Mouse (Mus musculus) NIH3T3 (cell line): ENCODE measurements around the gene Slc30a9.
A peak's percentile ranks its signal among the peaks of the same experiment; 100 is the strongest.

Experiments
- DNase-seq: peaks from one replicate; pipeline ENCODE4 v3.0.0-alpha.2; 2012; ENCODE audit warnings: low read depth

Slc30a9 gene

DNA sequence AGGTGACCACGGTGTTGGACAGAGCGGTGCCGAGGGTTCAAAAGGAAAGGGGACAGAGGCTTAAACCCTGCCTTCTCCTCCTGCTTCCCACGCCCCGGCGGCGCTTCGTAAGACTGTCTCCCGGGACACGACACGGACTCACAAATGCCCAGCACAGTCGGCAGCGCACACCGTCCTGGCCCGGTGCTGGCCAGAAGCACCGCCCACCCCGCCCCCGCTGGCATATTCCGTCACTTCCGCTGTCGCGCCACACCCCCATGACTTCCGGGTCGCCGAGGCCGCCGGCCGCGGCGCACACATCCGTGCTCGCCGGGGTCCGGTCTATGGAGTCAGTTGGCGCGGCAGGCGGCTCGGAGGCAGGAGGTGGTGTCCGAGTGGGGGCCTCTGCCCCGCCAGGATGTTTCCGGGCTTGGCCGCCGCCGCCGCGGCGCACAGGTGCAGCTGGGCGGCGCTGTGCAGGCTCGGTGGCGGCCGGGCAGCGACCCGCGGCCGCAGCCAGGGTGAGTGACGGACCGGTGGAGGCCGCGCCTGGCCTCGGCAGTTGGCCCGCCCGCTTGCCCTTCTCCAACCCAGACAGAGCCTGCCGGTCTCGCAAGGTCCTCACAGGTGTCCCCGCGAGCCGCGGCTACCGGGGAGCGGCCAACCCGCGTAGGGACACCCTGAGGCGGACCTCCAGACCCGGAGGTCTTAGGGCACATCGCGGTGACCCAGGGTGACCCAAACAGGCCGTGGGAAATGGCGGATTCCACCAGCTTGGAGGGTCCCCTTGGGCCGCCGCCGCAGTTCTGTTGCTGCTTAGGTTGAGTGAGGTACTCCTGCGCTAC lies at the start of gene Slc30a9:
Gene Slc30a9, plus strand, starts transcription at position 258 of the 824 bp plus-strand sequence.
- peak; percentile 95 for DNase-seq

- DNase-seq, result no peak
Observed at GRCm38 (mm10) chr5:67258473-67258872, 48.3 kb upstream of the Slc30a9 start.

GRCm38 (mm10) chr5:67260159-67260530 lies 46.6 kb upstream of the Slc30a9 start:
- DNase-seq, result no peak

- peak; percentile 97 for DNase-seq
Observed at GRCm38 (mm10) chr5:67260531-67261371, 46.0 kb upstream of the Slc30a9 start, which contains the start of gene Tmem33. TSS of gene Tmem33 (plus strand) at chr5:67260565.

GRCm38 (mm10) chr5:67262964-67263363 lies 43.8 kb upstream of the Slc30a9 start:
- no peak for DNase-seq

DNA sequence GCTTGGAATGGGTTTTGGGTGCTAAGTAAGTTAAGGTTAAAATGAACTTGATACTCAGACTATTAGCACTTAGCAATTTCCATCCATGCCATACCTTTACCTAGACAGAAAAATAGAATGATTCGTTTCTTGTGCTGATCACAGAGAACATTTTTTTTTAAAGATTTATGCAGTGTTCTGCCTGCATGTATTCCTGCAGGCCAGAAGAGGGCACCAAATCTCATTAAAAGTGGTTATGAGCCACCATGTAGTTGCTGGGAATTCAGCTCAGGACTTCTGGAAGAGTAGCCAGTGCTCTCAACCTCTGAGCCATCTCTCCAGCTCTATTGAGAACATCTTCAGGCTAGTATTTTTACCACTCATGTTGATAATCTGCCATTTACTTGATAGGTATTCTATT lies 40.6 kb upstream of the Slc30a9 start:
- peak; percentile 49 for DNase-seq

GRCm38 (mm10) chr5:67269309-67269708 lies 37.4 kb upstream of the Slc30a9 start:
- DNase-seq, result no peak

DNA sequence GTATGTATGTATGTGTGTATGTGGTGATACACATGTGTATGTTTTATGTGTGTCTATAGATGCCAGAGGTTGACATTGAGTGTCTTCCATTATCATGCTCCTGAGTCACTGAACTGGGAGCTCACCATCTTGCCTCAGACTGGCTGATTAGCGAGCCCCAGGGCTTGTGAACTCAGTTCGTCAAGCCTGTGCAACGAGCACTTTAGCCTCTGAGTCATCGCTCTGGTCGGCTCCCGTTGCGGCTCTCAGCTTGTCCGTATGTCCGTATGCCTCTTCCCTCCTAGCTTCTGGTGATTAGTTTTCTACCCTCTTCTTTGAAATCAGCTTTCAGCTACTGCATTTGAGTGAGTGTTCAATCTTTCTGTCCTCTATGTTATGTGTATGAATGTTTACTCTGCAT lies 27.3 kb upstream of the Slc30a9 start:
- no peak for DNase-seq

GRCm38 (mm10) chr5:67279840-67280239 lies 26.9 kb upstream of the Slc30a9 start:
- DNase-seq, result no peak

GRCm38 (mm10) chr5:67280400-67280799 lies 26.4 kb upstream of the Slc30a9 start:
- DNase-seq, result no peak

DNA sequence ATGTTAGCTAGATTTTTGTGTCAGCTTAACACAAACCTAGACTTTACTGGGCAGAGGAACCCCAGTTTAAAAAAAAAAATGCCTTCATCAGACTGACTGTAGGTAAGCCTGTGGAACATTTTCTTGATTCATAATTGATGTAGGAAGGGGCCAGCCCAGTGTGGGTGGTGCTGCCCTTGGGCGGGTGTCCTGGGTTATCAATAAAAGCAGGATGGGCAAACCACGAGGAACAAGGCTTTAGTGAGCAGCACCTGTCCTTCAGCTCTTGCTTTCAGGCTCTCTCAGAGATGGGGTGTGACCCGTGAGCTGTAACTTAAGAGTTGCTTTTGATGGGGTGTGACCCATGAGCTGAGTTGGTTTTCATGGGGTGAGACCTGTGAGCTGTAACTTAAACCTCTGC lies 11.7 kb upstream of the Slc30a9 start:
- DNase-seq, result no peak

DNA sequence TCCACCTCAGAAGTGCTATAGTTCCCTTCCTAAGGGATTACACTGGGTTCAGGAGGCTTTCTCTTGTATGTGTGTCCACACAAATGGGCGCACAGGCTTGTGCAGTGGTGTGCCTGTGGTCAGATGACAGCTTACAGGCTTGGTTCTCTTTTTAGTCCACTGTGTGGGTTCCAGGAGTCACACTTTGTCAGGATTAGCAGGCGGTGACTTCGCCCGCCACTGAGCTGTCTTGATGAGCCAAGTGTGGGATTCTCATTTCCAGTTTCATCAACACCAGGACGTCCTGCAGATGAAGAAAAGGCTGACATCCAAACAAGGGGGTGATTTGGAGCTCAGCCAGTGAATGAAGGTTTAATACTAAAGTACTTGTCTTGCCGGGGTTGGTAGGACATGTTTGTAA lies 11.1 kb upstream of the Slc30a9 start:
- DNase-seq, result no peak

GRCm38 (mm10) chr5:67296171-67296570 lies 10.6 kb upstream of the Slc30a9 start:
- DNase-seq, result no peak

DNA sequence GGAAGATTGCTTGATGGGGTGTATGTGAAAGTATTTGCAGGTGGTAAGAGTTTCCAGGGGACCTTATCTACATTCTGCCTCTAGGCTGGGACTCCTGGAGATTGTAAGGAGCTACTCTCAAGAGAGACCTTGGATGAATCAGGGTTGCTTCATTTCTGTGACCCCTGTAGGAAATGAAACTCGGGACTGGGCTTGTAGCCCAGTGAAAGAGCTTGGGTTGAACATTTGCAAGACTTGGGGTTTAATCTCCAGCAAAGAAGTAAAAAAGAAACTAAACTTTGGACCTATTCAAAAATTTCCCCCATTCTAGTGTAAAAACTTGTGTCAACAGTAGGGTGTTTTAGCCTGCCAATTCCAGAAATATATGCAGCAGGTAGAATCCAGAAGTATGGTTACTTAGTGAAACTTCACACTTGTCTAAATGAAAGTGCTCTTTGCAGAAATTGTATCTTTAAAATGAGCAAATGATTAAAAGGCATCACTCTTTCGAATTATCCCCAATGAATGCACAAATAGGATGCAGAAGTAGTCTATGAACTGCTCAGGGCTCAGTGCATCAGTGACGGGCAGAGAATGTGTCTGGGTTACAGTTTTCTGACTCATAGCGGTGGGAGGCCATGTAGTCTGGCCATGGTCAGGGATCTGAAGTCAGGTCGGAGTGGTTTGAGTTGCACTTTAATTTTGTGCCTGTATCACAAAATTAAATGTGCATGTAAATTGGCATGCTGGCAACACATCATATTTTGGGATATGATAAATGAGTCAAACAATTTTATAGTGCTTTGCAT lies 9.5 kb upstream of the Slc30a9 start:
- peak; percentile 66 for DNase-seq

- no peak for DNase-seq
Observed at GRCm38 (mm10) chr5:67299847-67300412, 6.8 kb upstream of the Slc30a9 start.

- DNase-seq, result no peak
Observed at GRCm38 (mm10) chr5:67300926-67301597, 5.7 kb upstream of the Slc30a9 start.

- DNase-seq, result no peak
Observed at GRCm38 (mm10) chr5:67301722-67302331, 4.9 kb upstream of the Slc30a9 start.

DNA sequence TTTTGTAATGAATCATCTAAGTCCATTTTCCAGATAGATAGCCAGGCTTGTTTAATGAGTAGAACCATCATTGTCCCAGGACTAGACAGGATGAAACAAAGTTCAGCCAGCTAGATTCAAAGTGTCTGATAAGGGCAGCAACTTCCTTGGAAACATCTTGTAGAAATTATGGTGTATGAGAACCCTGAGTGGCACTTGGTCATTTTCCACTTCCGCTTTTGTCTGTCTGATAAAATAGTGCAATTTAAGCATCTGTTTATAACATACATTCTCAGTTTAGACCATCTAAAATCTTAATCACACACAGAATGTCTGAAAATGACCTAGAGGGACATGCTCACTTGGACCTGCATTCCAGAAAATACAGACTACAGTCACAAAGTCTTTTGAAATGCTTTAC lies 2.9 kb upstream of the Slc30a9 start:
- DNase-seq, result no peak

GRCm38 (mm10) chr5:67307659-67308222 lies 986 bp downstream of the Slc30a9 start:
- DNase-seq, result peak; percentile 8

- peak; percentile 56 for DNase-seq
Observed at GRCm38 (mm10) chr5:67311811-67312521, 5.2 kb downstream of the Slc30a9 start.
